Mouse (Mus musculus) embryo, embryonic 10.5 days (tissue): ENCODE data around the gene Zdhhc21.

Experiments
- DNase-seq: peaks from one replicate; pipeline ENCODE4 v3.0.0-alpha.2; 2015; ENCODE audit warnings: low spot score

The Zdhhc21 gene

GRCm38 (mm10) chr4:82762430-82763119 is 97.2 kb downstream of the Zdhhc21 start:
- peak; percentile 75 for DNase-seq

- no peak for DNase-seq
Measured at GRCm38 (mm10) chr4:82756295-82756626, 103.5 kb downstream of the Zdhhc21 start.

- peak; percentile 71 for DNase-seq
Measured at GRCm38 (mm10) chr4:82755616-82756294, 104.0 kb downstream of the Zdhhc21 start.
